Mouse (Mus musculus) megakaryocyte, embryonic 14.5 days (primary cell): ENCODE data around the gene Olfr633.

Experiments used
- FLI1 ChIP-seq: IDR thresholded peaks from 2 replicates; pipeline ENCODE4 v1.6.1; 2012; ENCODE audit warnings: low read length, inconsistent platforms, mixed read lengths
- GATA1 ChIP-seq: IDR thresholded peaks from 3 replicates; pipeline ENCODE4 v1.6.1; 2012; ENCODE audit warnings: mixed read lengths, low read length, inconsistent platforms, borderline replicate concordance

DNA sequence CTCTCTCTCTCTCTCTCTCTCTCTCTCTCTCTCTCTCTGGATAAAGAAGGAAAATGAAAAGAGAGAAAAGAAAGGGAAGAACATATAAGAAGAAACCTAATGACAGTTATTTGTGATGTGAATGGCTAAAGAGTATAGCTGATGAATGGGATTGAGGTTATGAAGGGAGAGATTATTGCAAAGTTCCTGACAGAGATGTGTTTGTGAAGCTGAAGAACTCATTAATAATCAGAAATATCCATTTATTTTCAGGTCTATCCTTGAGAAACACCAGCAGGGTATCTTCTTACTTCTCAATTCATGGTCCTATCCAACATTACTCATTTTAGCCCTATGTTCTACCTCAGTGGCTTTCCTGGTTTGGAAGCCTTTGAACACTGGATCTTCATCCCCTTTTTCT, 15.7 kb upstream of the Olfr633 start, which contains the start of gene Olfr631:
- TF ChIP-seq GATA1 (no peak), FLI1 (no peak)
